Mouse (Mus musculus): ENCODE data around the gene Crybg2. TPM values are rescaled to one million over a fixed set of nuclear protein-coding genes. Genes with fewer than 3 reads are reported as not detected.

The Crybg2 gene
- polyA plus RNA-seq, 1 experiment from 2014 or later, result 4.2 TPM

Other genes starting within 250 kb of the Crybg2 start
- gene Rps6ka1, start 173.0 kb upstream of the Crybg2 start, polyA plus RNA-seq (2015; fragmentation: Nextera tagmentation; extraction: Ambion mirVana), result 46.1 and 46.2 TPM in 2 replicates
- 2,552 and 2,841 TPM in 2 replicates for gene Hmgn2, start 92.2 kb upstream of the Crybg2 start, polyA plus RNA-seq (2015; fragmentation: Nextera tagmentation; extraction: Ambion mirVana)
- gene Dhdds, start 59.9 kb upstream of the Crybg2 start, polyA plus RNA-seq (2015; fragmentation: Nextera tagmentation; extraction: Ambion mirVana), result 44.2 and 44.5 TPM in 2 replicates
- not detected in 2 replicates for gene Lin28a, start 42.0 kb upstream of the Crybg2 start, polyA plus RNA-seq (2015; fragmentation: Nextera tagmentation; extraction: Ambion mirVana)
- gene Zfp683, start 7.0 kb upstream of the Crybg2 start, polyA plus RNA-seq (2015; fragmentation: Nextera tagmentation; extraction: Ambion mirVana), result not detected in 2 replicates
- gene Cd52, start 34.3 kb downstream of the Crybg2 start, polyA plus RNA-seq (2015; fragmentation: Nextera tagmentation; extraction: Ambion mirVana), result 23.8 and 24.7 TPM in 2 replicates
- gene Ubxn11, start 41.8 kb downstream of the Crybg2 start, polyA plus RNA-seq (2015; fragmentation: Nextera tagmentation; extraction: Ambion mirVana), result 14.9 and 16.6 TPM in 2 replicates
- gene Sh3bgrl3, start 68.0 kb downstream of the Crybg2 start, polyA plus RNA-seq (2015; fragmentation: Nextera tagmentation; extraction: Ambion mirVana), result 466 and 467 TPM in 2 replicates
- 51.9 and 56.1 TPM in 2 replicates for gene Cep85, start 126.3 kb downstream of the Crybg2 start, polyA plus RNA-seq (2015; fragmentation: Nextera tagmentation; extraction: Ambion mirVana)
- gene Gm7534, start 142.2 kb downstream of the Crybg2 start, polyA plus RNA-seq (2015; fragmentation: Nextera tagmentation; extraction: Ambion mirVana), result not detected in 2 replicates
- gene Catsper4, start 166.6 kb downstream of the Crybg2 start, polyA plus RNA-seq (2015; fragmentation: Nextera tagmentation; extraction: Ambion mirVana), result 0.23 and 0.87 TPM in 2 replicates
- 12.6 and 14.2 TPM in 2 replicates for gene Cnksr1, start 177.6 kb downstream of the Crybg2 start, polyA plus RNA-seq (2015; fragmentation: Nextera tagmentation; extraction: Ambion mirVana)
- 0.48 and 0.80 TPM in 2 replicates for gene E130218I03Rik, start 182.8 kb downstream of the Crybg2 start, polyA plus RNA-seq (2015; fragmentation: Nextera tagmentation; extraction: Ambion mirVana)
- 10.9 and 12.6 TPM in 2 replicates for gene Zfp593, start 184.8 kb downstream of the Crybg2 start, polyA plus RNA-seq (2015; fragmentation: Nextera tagmentation; extraction: Ambion mirVana)
- not detected in 2 replicates for gene Gm30191, start 186.1 kb downstream of the Crybg2 start, polyA plus RNA-seq (2015; fragmentation: Nextera tagmentation; extraction: Ambion mirVana)
- gene Grrp1, start 193.3 kb downstream of the Crybg2 start, polyA plus RNA-seq (2015; fragmentation: Nextera tagmentation; extraction: Ambion mirVana), result 9.0 and 11.0 TPM in 2 replicates
- gene Pdik1l, start 227.1 kb downstream of the Crybg2 start, polyA plus RNA-seq (2015; fragmentation: Nextera tagmentation; extraction: Ambion mirVana), result 23.3 and 23.4 TPM in 2 replicates

All from lung, embryonic 16.5 days (tissue).